Mouse (Mus musculus) left cerebral cortex, postnatal 10 days (tissue): ENCODE results near the gene Lrmp. TPM values are rescaled to one million over a fixed set of nuclear protein-coding genes. Genes with fewer than 3 reads are reported as not detected.

Experiments
- total RNA-seq, 2 experiments: library from RNA; stranded (reverse); gene quantifications; 2 replicates each; pipeline ENCODE4 v1.2.3; 2021

Lrmp gene
- total RNA-seq, 2 experiments from 2014 or later: 1.5 to 1.9 TPM

Other genes with a start within 250 kb of the Lrmp start
- gene Bcat1, start 39.5 kb upstream of the Lrmp start, total RNA-seq: 10 to 100 TPM; 65.1 to 65.9 TPM
- gene Casc1, start 95.4 kb downstream of the Lrmp start, total RNA-seq: under 1 TPM; 0.77 to 0.85 TPM
- gene Etfrf1, start 95.5 kb downstream of the Lrmp start, total RNA-seq: 10 to 100 TPM; 15.5 to 16.3 TPM
- 10 to 100 TPM; 86.6 to 88.5 TPM for gene Kras, start 134.6 kb downstream of the Lrmp start, total RNA-seq